Mouse (Mus musculus): ENCODE results near the gene Mcf2l. TPM values are rescaled to one million over a fixed set of nuclear protein-coding genes. Genes with fewer than 3 reads are reported as not detected.

Mcf2l gene
- total and polyA plus RNA-seq, 3 experiments, result 0.49 TPM; not detected in 2

DNA sequence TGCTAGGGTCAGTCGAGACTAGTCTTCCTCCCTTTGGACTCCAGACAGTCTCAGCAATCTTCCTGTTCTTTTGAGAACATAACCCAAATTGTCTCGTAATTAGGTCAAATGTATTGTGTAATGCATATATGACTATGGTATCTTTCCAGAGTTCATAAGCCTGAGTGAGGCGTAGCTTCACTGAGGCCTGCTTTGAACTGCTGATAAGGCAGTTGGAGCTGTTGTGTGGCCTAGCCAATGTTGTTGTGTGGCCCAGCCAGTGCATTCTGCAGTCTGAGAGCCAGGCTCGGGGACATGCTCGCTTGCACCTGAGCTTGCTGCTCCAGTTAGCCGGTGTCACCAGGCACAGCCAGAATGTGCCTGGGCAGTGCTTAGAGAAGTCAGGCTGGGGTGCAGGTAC, 27.2 kb upstream of the Mcf2l start:
- peaks cover 14% of the 10 kb centered on the region; the same call in 1 of the 2 replicates for H3K27me3 ChIP-seq (ENCODE audit: insufficient read depth, low read length)

DNA sequence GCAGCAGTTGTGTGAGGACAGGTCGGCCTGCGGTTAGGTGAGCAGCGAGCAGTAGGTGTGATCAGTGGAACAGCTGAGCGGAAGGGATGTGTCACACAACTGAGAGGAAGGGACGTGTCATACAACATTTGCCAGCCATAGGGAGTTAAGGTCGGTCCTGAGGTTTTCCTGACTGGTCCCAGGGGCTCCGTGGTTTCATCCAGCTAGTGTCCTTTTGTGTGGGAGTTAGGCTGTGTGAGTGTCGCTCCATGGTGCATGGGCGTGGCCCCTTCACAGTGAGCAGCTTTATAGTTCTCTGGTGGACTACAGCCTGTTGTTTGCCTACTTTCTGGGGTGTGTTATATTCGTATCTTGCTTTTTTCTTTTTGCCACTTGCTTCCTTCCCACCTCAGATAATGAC, 22.4 kb upstream of the Mcf2l start:
- Histone ChIP-seq H3K4me1 (ENCODE audit: insufficient read depth, low read depth, low read length) (no peaks in the 10 kb centered on the region), H3K27me3 (ENCODE audit: insufficient read depth, low read length) (peaks cover 23% of the 10 kb centered on the region), H3K36me3 (replicated peaks) (no peaks in the 10 kb centered on the region), H3K4me3 (ENCODE audit: low read depth, low read length) (no peak overlapping the region; the same call in 1 of the 2 replicates), H3K9me3 (replicated peaks) (no peaks in the 10 kb centered on the region)
- TF ChIP-seq GATA2 (IDR thresholded peaks at IDR 0.05; ENCODE audit: borderline replicate concordance, low read depth, low read length), result no peak
- TF ChIP-seq CTCF (IDR thresholded peaks at IDR 0.05; ENCODE audit: low read depth, low read length), result no peak
- no peak for TF ChIP-seq TAL1 (conservative IDR thresholded peaks at IDR 0.05; ENCODE audit: low read depth, low read length)
- TF ChIP-seq GATA1 (IDR thresholded peaks at IDR 0.05; ENCODE audit: borderline replicate concordance, low read length), result no peak
- no peak for TF ChIP-seq POLR2AphosphoS5 (IDR thresholded peaks at IDR 0.05; ENCODE audit: insufficient replicate concordance, low read depth, low read length)
- ATAC-seq (ENCODE audit: extremely low read depth, insufficient number of reproducible peaks, low FRiP score, poor library complexity, severe bottlenecking) (no peak), DNase-seq (ENCODE audit: low spot score) (no peak)

More for the DNA sequence above, 27.2 kb upstream of the Mcf2l start:
- H3K9me3 ChIP-seq (replicated peaks), result no peaks in the 10 kb centered on the region
- no peak overlapping the region for H3K4me3 ChIP-seq (ENCODE audit: low read depth, low read length)
- no peak for ATAC-seq (ENCODE audit: extremely low read depth, insufficient number of reproducible peaks, low FRiP score, poor library complexity, severe bottlenecking)
- H3K36me3 ChIP-seq (replicated peaks), result no peaks in the 10 kb centered on the region
- no peaks in the 10 kb centered on the region for H3K4me1 ChIP-seq (ENCODE audit: insufficient read depth, low read depth, low read length)
- TF ChIP-seq TAL1 (conservative IDR thresholded peaks at IDR 0.05; ENCODE audit: low read depth, low read length) (no peak), CTCF (IDR thresholded peaks at IDR 0.05; ENCODE audit: low read depth, low read length) (no peak), GATA1 (IDR thresholded peaks at IDR 0.05; ENCODE audit: borderline replicate concordance, low read length) (no peak), GATA2 (IDR thresholded peaks at IDR 0.05; ENCODE audit: borderline replicate concordance, low read depth, low read length) (no peak), POLR2AphosphoS5 (IDR thresholded peaks at IDR 0.05; ENCODE audit: insufficient replicate concordance, low read depth, low read length) (no peak)
- no peak for DNase-seq (ENCODE audit: low spot score)

DNA sequence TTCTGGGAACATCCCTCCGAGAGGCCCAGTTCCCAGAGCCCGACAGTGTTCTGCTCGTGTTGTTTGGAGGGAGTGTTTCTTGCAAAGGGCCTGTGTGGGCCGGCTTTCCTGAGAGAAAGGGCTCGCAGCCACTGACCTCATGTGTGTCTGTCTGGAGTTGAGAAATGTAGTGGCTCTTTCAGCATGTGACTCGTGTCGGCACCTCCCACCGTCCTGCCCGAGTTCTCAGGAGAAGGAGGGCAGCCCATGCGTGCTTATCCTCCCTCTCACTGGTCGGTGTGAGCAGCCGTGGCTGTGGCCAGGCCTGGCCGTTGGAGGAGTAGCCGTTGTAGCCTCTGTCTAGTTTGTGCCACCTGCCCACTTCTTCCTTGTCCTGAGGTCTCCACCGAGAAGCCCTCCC, 17.6 kb upstream of the Mcf2l start:
- Histone ChIP-seq H3K9me3 (replicated peaks) (no peaks in the 10 kb centered on the region), H3K27me3 (ENCODE audit: insufficient read depth, low read length) (peaks cover 32% of the 10 kb centered on the region), H3K4me3 (ENCODE audit: low read depth, low read length) (no peak overlapping the region), H3K4me1 (ENCODE audit: insufficient read depth, low read depth, low read length) (no peaks in the 10 kb centered on the region), H3K36me3 (replicated peaks) (no peaks in the 10 kb centered on the region)
- no peak for TF ChIP-seq TAL1 (conservative IDR thresholded peaks at IDR 0.05; ENCODE audit: low read depth, low read length)
- ATAC-seq (ENCODE audit: extremely low read depth, insufficient number of reproducible peaks, low FRiP score, poor library complexity, severe bottlenecking) (no peak), DNase-seq (ENCODE audit: low spot score) (no peak)

DNA sequence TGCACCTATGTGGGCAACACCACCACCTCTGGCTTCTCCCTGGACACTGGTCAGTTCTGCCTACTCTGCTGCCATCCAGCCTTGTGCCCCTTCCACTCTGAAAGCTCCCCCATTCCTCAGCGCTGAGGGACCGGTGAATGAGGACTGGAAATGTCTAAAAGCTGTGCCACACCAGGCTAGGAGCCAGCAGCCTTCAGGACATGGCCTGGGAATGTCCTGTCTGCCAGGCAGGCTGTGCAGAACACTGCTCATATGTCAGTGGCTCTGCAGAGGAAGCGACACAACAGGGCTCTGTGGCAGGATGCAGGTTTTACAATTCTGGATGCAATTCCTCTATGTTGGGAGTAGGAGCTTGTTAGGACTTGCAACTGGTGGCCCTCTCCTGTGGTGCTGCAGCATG, 10.5 kb upstream of the Mcf2l start:
- DNase-seq (ENCODE audit: low spot score), result no peak
- peaks cover 11% of the 10 kb centered on the region; the same call in 1 of the 2 replicates for H3K27me3 ChIP-seq (ENCODE audit: insufficient read depth, low read length)
- ATAC-seq (ENCODE audit: extremely low read depth, insufficient number of reproducible peaks, low FRiP score, poor library complexity, severe bottlenecking), result no peak
- no peaks in the 10 kb centered on the region for H3K36me3 ChIP-seq (replicated peaks)
- no peaks in the 10 kb centered on the region for H3K9me3 ChIP-seq (replicated peaks)
- no peak for TF ChIP-seq TAL1 (conservative IDR thresholded peaks at IDR 0.05; ENCODE audit: low read depth, low read length)
- no peak for TF ChIP-seq POLR2AphosphoS5 (IDR thresholded peaks at IDR 0.05; ENCODE audit: insufficient replicate concordance, low read depth, low read length)
- TF ChIP-seq GATA1 (IDR thresholded peaks at IDR 0.05; ENCODE audit: borderline replicate concordance, low read length), result no peak
- no peak for TF ChIP-seq GATA2 (IDR thresholded peaks at IDR 0.05; ENCODE audit: borderline replicate concordance, low read depth, low read length)
- TF ChIP-seq CTCF (IDR thresholded peaks at IDR 0.05; ENCODE audit: low read depth, low read length), result no peak
- no peak overlapping the region for H3K4me3 ChIP-seq (ENCODE audit: low read depth, low read length)
- H3K4me1 ChIP-seq (ENCODE audit: insufficient read depth, low read depth, low read length), result no peaks in the 10 kb centered on the region

DNA sequence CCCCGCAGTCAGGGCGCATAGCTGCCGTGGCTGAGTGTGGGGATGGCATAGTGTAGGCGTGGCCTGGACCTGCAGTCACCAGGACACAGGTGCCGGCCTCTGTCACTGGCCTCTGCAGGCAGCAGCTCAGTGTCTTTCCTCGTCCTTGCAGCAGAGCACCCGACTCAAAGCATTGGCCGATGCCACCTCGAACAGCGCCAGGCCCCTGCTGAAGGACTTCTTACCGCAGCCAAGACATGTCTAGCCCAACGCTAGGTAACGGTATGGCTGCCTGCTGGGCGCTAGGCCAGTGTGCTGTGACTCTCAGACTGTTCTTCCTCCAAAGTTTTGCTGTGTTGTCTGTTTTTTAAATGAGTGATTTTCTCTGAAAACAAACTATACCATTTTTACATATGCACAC, 10.0 kb upstream of the Mcf2l start:
- ATAC-seq (ENCODE audit: extremely low read depth, insufficient number of reproducible peaks, low FRiP score, poor library complexity, severe bottlenecking) (no peak), DNase-seq (ENCODE audit: low spot score) (no peak)
- no peaks in the 10 kb centered on the region for H3K4me1 ChIP-seq (ENCODE audit: insufficient read depth, low read depth, low read length)
- no peak overlapping the region for H3K4me3 ChIP-seq (ENCODE audit: low read depth, low read length)
- no peaks in the 10 kb centered on the region for H3K9me3 ChIP-seq (replicated peaks)
- peaks cover 11% of the 10 kb centered on the region; the same call in 1 of the 2 replicates for H3K27me3 ChIP-seq (ENCODE audit: insufficient read depth, low read length)
- no peaks in the 10 kb centered on the region for H3K36me3 ChIP-seq (replicated peaks)
- TF ChIP-seq CTCF (IDR thresholded peaks at IDR 0.05; ENCODE audit: low read depth, low read length) (no peak), GATA2 (IDR thresholded peaks at IDR 0.05; ENCODE audit: borderline replicate concordance, low read depth, low read length) (no peak), TAL1 (conservative IDR thresholded peaks at IDR 0.05; ENCODE audit: low read depth, low read length) (no peak), POLR2AphosphoS5 (IDR thresholded peaks at IDR 0.05; ENCODE audit: insufficient replicate concordance, low read depth, low read length) (no peak), GATA1 (IDR thresholded peaks at IDR 0.05; ENCODE audit: borderline replicate concordance, low read length) (no peak)

DNA sequence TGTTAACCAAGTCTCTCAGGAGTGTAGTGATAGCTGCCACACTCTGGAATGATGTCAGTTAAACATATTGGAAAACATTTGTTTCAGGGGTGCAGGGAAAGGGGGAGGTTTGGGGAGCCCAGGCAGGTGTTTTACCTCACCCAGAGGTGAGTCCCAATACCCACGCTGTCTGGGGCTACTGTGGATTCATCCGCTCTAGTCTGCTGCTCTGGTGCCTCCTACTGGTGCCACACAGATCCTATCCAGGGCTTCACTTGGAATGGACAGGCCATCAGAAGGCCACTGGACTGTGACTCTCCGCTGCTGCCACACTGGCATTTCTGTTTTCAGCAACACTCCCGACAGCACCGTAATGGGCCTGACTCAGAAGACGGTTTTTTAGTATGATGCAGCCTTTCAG, 7.8 kb upstream of the Mcf2l start:
- ATAC-seq (ENCODE audit: extremely low read depth, insufficient number of reproducible peaks, low FRiP score, poor library complexity, severe bottlenecking) (no peak), DNase-seq (ENCODE audit: low spot score) (no peak)
- Histone ChIP-seq H3K27me3 (ENCODE audit: insufficient read depth, low read length) (peaks cover 6% of the 10 kb centered on the region; the same call in 1 of the 2 replicates), H3K9me3 (replicated peaks) (no peaks in the 10 kb centered on the region), H3K4me1 (ENCODE audit: insufficient read depth, low read depth, low read length) (no peaks in the 10 kb centered on the region), H3K36me3 (replicated peaks) (no peaks in the 10 kb centered on the region), H3K4me3 (ENCODE audit: low read depth, low read length) (no peak overlapping the region)
- TF ChIP-seq GATA2 (IDR thresholded peaks at IDR 0.05; ENCODE audit: borderline replicate concordance, low read depth, low read length) (no peak), POLR2AphosphoS5 (IDR thresholded peaks at IDR 0.05; ENCODE audit: insufficient replicate concordance, low read depth, low read length) (no peak), CTCF (IDR thresholded peaks at IDR 0.05; ENCODE audit: low read depth, low read length) (no peak), GATA1 (IDR thresholded peaks at IDR 0.05; ENCODE audit: borderline replicate concordance, low read length) (no peak), TAL1 (conservative IDR thresholded peaks at IDR 0.05; ENCODE audit: low read depth, low read length) (no peak)

Data from G1E (cell line).